Mouse (Mus musculus) small intestine, adult 2 months (tissue): ENCODE data around the gene Cers4.

ENCODE experiments used
- CTCF ChIP-seq: fragments of 200-500 bp; IDR thresholded peaks from 2 replicates; pipeline ENCODE4 v1.5.1; 2012; ENCODE audit warnings: low read depth, mild to moderate bottlenecking, control low read depth, inconsistent platforms, low read length, moderate library complexity, mixed read lengths; ENCODE audit not compliant: insufficient replicate concordance, insufficient read length; ENCODE audit errors: extremely low read depth
- POLR2A ChIP-seq: fragments of 200-500 bp; IDR thresholded peaks from 2 replicates; pipeline ENCODE4 v1.6.1; 2012; ENCODE audit warnings: low read depth, mild to moderate bottlenecking, control low read depth, inconsistent platforms, low read length, moderate library complexity

- TF ChIP-seq POLR2A (no peak), CTCF (no peak)
Observed at GRCm38 (mm10) chr8:4463061-4463460, 29.8 kb upstream of the Cers4 start.
